Mouse (Mus musculus) urinary bladder, postnatal 25 days (tissue): ENCODE measurements around the gene Psmd6.

Experiments used
- DNase-seq: peaks from one replicate; pipeline ENCODE4 v3.0.0; 2022; ENCODE audit warnings: low spot score

Psmd6 gene

DNA sequence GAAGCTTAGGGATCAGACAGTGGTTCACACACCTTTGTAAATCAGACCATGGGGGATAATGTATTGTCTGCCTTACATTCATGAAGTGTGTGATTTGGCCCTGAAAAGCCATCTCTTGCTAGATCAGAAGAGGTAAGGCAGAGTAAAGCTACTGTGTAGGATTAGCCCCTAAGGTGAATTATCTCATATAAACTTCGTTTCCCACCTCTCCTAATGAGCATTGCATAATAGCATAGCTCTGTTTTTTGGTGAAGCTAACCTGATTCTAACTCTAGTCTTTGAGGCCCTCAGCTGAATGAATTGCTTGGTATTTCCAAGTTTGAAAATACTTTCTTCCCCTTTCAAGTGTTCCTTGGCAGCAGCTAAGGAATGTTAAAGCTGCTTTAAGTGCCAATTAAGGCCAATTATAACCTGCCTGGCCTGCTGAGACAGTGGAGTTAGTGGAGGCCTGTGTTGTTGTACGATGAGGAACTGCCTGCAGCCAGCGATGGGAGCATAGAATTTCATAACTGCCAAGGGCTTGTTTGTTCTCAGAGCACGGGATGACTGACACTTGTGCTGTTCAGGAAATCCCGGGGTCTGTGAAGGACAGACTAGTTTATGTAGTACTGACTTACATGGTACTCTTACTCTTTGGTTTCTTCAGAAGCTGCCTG, 56.2 kb downstream of the Psmd6 start:
- DNase-seq = no peak

DNA sequence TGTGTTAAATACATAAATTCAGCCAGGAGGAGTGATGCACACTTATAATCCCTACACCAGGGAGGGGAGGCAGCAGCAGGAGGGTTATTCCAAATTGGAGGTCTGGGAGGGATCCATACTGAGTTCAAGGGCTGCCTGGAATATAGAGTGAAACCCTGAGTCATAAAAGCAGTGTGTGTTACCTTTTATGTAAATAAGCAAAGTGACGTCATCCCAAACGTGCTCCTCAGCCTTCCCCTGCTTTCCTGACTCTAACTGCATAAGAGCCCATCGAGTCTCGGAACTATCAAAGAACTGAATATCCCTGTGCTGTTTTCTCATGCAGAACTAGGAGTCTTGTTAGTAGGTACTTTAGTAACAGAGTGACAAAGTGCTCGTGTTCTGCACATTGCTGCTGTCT, 57.4 kb downstream of the Psmd6 start:
- DNase-seq = no peak

DNA sequence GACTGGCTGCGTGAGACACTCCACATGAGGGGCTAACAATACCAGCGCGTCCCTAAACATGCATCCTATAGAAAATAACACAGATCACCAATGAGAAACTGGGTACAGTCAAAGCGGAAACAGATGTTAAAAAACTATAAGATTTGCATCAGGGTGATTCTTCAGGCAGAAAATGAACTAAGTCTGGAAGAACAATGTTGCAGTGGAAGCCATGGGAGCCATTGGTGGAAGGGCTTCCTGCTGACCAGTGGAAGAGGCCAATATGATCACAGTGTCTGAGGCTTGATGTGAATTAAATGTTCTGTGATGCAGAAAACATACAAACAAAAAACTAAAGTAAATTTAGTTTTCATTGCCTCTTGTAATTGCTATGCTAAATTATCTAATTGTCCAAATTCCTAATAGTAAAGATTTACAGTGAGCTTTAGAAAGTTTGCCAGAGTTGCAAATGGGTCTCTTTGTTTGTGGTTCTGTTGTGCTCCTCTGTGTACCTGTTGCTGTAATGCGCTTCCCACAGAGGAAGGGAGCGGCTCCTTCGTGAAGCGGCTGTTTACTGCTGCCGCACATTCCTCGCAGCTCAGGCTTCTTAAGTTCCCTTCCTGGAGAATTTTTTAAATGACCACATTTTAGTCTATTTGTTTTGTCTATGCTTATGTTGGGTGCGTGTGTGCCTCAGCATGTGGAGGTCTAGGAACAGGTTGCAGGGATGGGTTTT, 58.1 kb downstream of the Psmd6 start:
- DNase-seq = no peak
